Mouse (Mus musculus) intestine, embryonic 15.5 days (tissue): ENCODE results near the gene Pik3ip1. TPM values are rescaled to one million over a fixed set of nuclear protein-coding genes. Genes with fewer than 3 reads are reported as not detected.

Source experiments
- ATAC-seq: fragments of 200-750 bp; cut with Nextera tagmentation; 2 replicates; pipeline ENCODE4 v1.8.0; 2017; ENCODE audit warnings: moderate TSS enrichment, moderate library complexity
- H3K27ac ChIP-seq: fragments of 300-500 bp; sonication (generic); 2 replicates; pipeline ENCODE4 v1.5.1; 2015; ENCODE audit warnings: mild to moderate bottlenecking, inconsistent platforms
- H3K27me3 ChIP-seq: fragments of 300-500 bp; sonication (generic); replicated peaks from 2 replicates; pipeline ENCODE4 v1.6.1; 2015; ENCODE audit warnings: inconsistent platforms
- H3K36me3 ChIP-seq: fragments of 300-500 bp; sonication (generic); 2 replicates; pipeline ENCODE4 v1.6.1; 2015; ENCODE audit warnings: inconsistent platforms
- H3K4me1 ChIP-seq: fragments of 300-500 bp; sonication (generic); replicated peaks from 2 replicates; pipeline ENCODE4 v1.6.1; 2015; ENCODE audit warnings: inconsistent platforms
- H3K4me2 ChIP-seq: fragments of 300-500 bp; sonication (generic); replicated peaks from 2 replicates; pipeline ENCODE4 v1.6.1; 2015; ENCODE audit warnings: mild to moderate bottlenecking, inconsistent platforms
- H3K4me3 ChIP-seq: fragments of 300-500 bp; sonication (generic); replicated peaks from 2 replicates; pipeline ENCODE4 v1.5.1; 2015; ENCODE audit warnings: inconsistent platforms
- H3K9ac ChIP-seq: fragments of 300-500 bp; sonication (generic); 2 replicates; pipeline ENCODE4 v1.6.1; 2015; ENCODE audit warnings: inconsistent platforms
- H3K9me3 ChIP-seq: fragments of 300-500 bp; sonication (generic); 2 replicates; pipeline ENCODE4 v1.6.1; 2016; ENCODE audit warnings: inconsistent platforms
- WGBS: fragments of 180-500 bp; shearing (Covaris S2); methylation state at CpG from one replicate; pipeline ENCODE4 v1.1.7; 2015; 5-methylcytosine and 5-hydroxymethylcytosine counted together
- polyA plus RNA-seq: library from polyadenylated mRNA; unstranded; fragments of >200 nt; fragmentation: Nextera tagmentation; extraction: Ambion mirVana; gene quantifications from 2 replicates; pipeline ENCODE4 v1.2.1, GENCODE M21; 2015

Gene Pik3ip1
- polyA plus RNA-seq, 1 experiment from 2014 or later: 8.5 TPM

DNA sequence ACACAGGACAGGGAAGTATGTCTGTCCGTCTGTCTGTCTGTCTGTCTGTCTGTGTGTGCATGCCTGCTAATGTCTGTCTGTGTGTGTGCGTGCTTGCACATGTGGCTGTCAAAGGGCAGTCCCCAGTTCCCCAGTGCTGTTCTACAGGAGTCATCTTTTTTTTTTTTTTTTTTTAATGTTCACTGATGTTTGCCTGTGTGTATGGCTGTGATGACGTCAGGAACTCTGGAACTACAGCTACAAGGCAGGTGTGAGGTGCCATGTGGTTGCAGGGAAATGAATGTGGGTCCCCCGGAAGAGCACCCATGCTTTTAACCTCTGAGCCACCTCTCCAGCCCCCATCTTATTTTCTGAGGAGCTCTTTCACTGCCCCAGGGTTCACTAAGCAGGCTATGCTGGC is 20.3 kb upstream of the Pik3ip1 start:
- no peak overlapping the region for H3K4me2 ChIP-seq
- peaks cover 45% of the 10 kb centered on the region for H3K36me3 ChIP-seq
- H3K4me3 ChIP-seq: no peak overlapping the region
- H3K27me3 ChIP-seq: no peaks in the 10 kb centered on the region
- no peak overlapping the region for H3K9ac ChIP-seq
- H3K27ac ChIP-seq: no peak overlapping the region
- ATAC-seq: no peak
- 0 out of 2 replicates have a peak, but pooled peaks cover 5% of the 10 kb centered on the region for H3K4me1 ChIP-seq
- 91% methylated on average over 4 of the region's 4 CpGs for WGBS
- H3K9me3 ChIP-seq: no peaks in the 10 kb centered on the region

GRCm38 (mm10) chr11:3310789-3311585 is 19.2 kb upstream of the Pik3ip1 start:
- no peak overlapping the region for H3K9ac ChIP-seq
- peaks cover 36% of the 10 kb centered on the region for H3K36me3 ChIP-seq
- WGBS: 86% methylated on average over 10 of the region's 10 CpGs
- no peaks in the 10 kb centered on the region for H3K9me3 ChIP-seq
- H3K27ac ChIP-seq: no peak overlapping the region
- H3K27me3 ChIP-seq: no peaks in the 10 kb centered on the region
- no peak overlapping the region for H3K4me2 ChIP-seq
- no peak for ATAC-seq
- no peak overlapping the region for H3K4me3 ChIP-seq
- 0 out of 2 replicates have a peak, but pooled peaks cover 5% of the 10 kb centered on the region for H3K4me1 ChIP-seq

GRCm38 (mm10) chr11:3311586-3312347 is 18.4 kb upstream of the Pik3ip1 start:
- Histone ChIP-seq H3K4me1 (0 out of 2 replicates have a peak, but pooled peaks cover 5% of the 10 kb centered on the region), H3K27me3 (no peaks in the 10 kb centered on the region), H3K9ac (no peak overlapping the region), H3K4me3 (no peak overlapping the region), H3K36me3 (peaks cover 30% of the 10 kb centered on the region), H3K9me3 (no peaks in the 10 kb centered on the region), H3K27ac (no peak overlapping the region), H3K4me2 (no peak overlapping the region)
- no peak for ATAC-seq
- WGBS: 84% methylated on average over 10 of the region's 10 CpGs

DNA sequence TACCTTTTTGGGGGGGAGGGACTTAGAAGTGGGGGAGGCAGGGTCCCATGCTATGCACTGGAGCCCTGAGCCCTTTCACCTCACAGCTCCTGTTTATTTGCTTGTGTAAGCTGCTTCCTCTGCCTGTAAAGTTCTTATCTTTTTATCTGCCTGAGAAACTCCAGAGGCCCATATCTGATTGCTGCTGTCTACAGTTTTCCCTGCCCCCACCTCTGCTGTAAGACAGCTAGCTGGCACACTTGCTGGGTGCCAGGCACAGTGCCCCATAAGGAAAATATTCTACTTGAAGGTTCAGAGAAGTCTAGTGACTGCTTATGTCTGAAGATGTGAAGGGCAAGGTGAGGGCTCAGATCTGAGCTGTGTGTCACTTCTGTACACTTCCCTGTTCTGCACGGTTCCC is 16.9 kb upstream of the Pik3ip1 start:
- Histone ChIP-seq H3K27me3 (no peaks in the 10 kb centered on the region), H3K9me3 (no peaks in the 10 kb centered on the region), H3K36me3 (peaks cover 15% of the 10 kb centered on the region), H3K4me3 (no peak overlapping the region), H3K27ac (no peak overlapping the region), H3K4me2 (no peak overlapping the region), H3K9ac (no peak overlapping the region), H3K4me1 (0 out of 2 replicates have a peak, but pooled peaks cover 5% of the 10 kb centered on the region)
- 65% methylated on average over 1 of the region's 1 CpGs for WGBS
- no peak for ATAC-seq

DNA sequence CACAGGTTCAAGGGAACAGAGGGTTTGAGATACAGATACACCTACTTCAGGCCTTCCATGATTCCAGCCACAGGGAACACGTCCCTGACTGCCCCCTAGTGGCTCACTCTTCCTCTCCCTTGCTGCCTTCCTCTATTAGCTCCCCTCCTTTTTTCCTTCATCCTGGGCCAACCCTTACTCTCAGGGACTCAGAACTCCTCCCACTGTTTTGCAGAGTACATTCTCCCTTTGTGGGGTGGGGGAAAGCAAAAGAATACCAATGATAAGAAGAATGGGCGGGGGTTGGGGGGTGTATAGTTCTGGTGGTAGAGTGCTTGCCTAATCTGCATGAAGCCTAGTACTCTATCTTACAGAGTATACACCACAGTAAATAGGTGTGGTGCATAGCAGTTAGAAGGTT is 16.1 kb upstream of the Pik3ip1 start:
- no peaks in the 10 kb centered on the region for H3K9me3 ChIP-seq
- 0 out of 2 replicates have a peak, but pooled peaks cover 5% of the 10 kb centered on the region for H3K4me1 ChIP-seq
- WGBS: 29% methylated on average over 2 of the region's 2 CpGs
- ATAC-seq: peak; percentile 68
- H3K4me2 ChIP-seq: no peak overlapping the region
- H3K4me3 ChIP-seq: no peak overlapping the region
- no peaks in the 10 kb centered on the region for H3K27me3 ChIP-seq
- H3K36me3 ChIP-seq: peaks cover 8% of the 10 kb centered on the region; the same call in 1 of the 2 replicates
- H3K27ac ChIP-seq: no peak overlapping the region
- no peak overlapping the region for H3K9ac ChIP-seq

DNA sequence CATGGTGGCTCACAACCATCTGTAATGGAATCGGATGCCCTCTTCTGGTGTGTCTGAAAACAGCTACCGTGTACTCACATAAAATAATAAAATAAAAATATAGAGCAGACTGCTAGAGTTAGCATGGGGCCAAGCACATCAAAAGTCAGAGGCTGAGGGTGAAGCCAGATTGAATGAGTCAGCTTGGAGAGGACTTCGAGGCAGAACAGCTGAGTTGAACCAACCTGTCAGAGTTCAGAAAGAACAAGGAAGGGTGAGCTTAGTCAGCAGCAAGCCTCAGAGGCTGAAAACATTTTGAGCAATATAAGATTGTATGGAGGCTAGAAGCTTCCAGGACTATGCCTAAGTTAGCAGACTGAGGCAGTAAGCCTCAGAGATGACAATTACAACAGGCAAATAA is 11.9 kb upstream of the Pik3ip1 start:
- WGBS: 88% methylated on average over 3 of the region's 3 CpGs
- Histone ChIP-seq H3K4me3 (no peak overlapping the region), H3K9ac (no peak overlapping the region), H3K27ac (no peak overlapping the region), H3K9me3 (no peaks in the 10 kb centered on the region), H3K27me3 (no peaks in the 10 kb centered on the region), H3K4me2 (no peak overlapping the region), H3K36me3 (no peaks in the 10 kb centered on the region), H3K4me1 (no peaks in the 10 kb centered on the region)
- no peak for ATAC-seq

GRCm38 (mm10) chr11:3328271-3328670 is 1.9 kb upstream of the Pik3ip1 start:
- no peak overlapping the region for H3K27ac ChIP-seq
- no peaks in the 10 kb centered on the region for H3K36me3 ChIP-seq
- 74% methylated on average over 5 of the region's 5 CpGs for WGBS
- no peak for ATAC-seq
- H3K4me2 ChIP-seq: no peak overlapping the region
- H3K9ac ChIP-seq: no peak overlapping the region
- peaks cover 7% of the 10 kb centered on the region for H3K4me1 ChIP-seq
- H3K4me3 ChIP-seq: no peak overlapping the region
- H3K27me3 ChIP-seq: no peaks in the 10 kb centered on the region
- no peaks in the 10 kb centered on the region for H3K9me3 ChIP-seq

DNA sequence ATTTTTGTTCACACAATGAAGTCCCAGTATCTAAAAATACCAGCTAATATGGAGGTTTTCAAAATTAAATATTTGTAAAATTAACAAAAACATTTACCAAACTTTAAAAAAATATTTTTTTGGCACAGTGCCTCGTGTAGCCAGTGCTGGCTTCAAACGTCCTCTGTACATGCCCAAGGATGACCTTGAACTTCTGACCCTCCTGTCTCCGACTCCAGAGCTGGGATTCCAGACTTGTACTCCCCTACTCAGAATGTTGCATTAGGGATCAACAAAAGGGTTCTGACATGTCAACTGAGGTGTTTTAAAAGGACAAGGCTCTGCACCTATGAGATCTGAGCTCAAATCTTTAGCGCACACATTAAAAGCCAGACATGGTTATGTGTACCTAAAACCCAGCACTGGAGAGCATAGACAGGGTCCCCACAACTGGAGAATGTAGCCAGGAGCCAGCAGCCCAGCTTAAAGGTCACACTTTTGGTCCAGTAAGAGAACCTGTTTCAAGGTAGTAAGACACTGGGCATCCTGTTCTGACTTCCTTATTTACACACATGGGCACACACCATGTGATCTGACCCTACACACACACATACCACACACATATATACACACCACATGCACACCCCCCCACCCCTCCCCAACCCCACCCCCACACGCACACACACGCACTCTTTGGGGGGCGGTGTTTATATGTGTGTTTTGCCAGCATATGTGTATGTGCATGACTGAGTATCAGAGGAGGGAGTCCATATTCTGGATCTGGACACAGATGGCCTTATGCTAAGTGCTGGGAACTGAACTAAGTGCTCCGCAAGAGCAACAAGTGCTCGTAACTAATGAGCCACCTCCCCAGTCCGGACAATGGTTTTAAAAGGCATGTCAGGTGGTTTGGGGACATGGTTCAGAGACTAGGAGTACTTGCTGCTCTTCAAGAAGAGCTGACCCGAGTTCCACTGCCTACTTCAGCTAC is 1.1 kb upstream of the Pik3ip1 start:
- Histone ChIP-seq H3K36me3 (no peaks in the 10 kb centered on the region), H3K4me3 (no peak overlapping the region), H3K27me3 (no peaks in the 10 kb centered on the region), H3K4me1 (peaks cover 7% of the 10 kb centered on the region), H3K27ac (no peak overlapping the region), H3K9ac (no peak overlapping the region), H3K9me3 (no peaks in the 10 kb centered on the region), H3K4me2 (no peak overlapping the region)
- 68% methylated on average over 11 of the region's 11 CpGs for WGBS
- ATAC-seq: no peak

DNA sequence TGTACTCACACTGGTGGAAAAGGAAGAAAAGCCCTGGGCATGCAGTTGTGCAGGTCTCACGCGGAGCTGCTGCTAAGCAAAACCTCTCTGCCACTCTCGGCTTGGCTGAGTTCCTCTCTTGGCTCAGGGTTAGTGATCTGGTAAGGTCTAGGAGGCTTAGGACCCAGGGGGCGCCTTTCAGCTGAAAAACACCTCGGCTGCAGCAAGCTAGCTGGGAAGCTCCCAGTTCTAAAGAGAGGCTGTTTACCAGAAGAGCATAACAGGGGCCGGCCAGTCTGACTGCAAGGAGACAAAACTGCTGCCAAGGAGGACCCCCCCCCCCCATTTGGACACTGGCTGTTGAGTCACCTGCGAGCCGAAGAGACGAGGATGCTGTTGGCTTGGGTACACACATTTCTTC is 365 bp downstream of the Pik3ip1 start:
- Histone ChIP-seq H3K4me1 (peaks cover 15% of the 10 kb centered on the region), H3K9me3 (no peaks in the 10 kb centered on the region), H3K27me3 (no peaks in the 10 kb centered on the region), H3K36me3 (no peaks in the 10 kb centered on the region), H3K9ac (peak overlapping the region; percentile 41), H3K27ac (peak overlapping the region; percentile 58), H3K4me3 (peak overlapping the region; percentile 49), H3K4me2 (peak overlapping the region; percentile 99)
- 3% methylated on average over 9 of the region's 9 CpGs for WGBS
- ATAC-seq: 0 out of 2 replicates have a peak, but pooled peaks have one; percentile 19

- 8% methylated on average over 14 of the region's 14 CpGs for WGBS
- H3K4me1 ChIP-seq: peaks cover 21% of the 10 kb centered on the region
- no peaks in the 10 kb centered on the region for H3K27me3 ChIP-seq
- peak overlapping the region; percentile 41 for H3K9ac ChIP-seq
- no peak for ATAC-seq
- H3K4me3 ChIP-seq: peak overlapping the region; percentile 49
- H3K36me3 ChIP-seq: no peaks in the 10 kb centered on the region
- H3K27ac ChIP-seq: peak overlapping the region; percentile 58
- H3K9me3 ChIP-seq: no peaks in the 10 kb centered on the region
- peak overlapping the region; percentile 99 for H3K4me2 ChIP-seq
Measured at GRCm38 (mm10) chr11:3330991-3331750, 970 bp downstream of the Pik3ip1 start.
